Mouse (Mus musculus): ENCODE data around the gene Dhx16.

- TF ChIP-seq EP300 (IDR thresholded peaks at IDR 0.05; ENCODE audit: low read depth) (no peak), CTCF (IDR thresholded peaks at IDR 0.05; ENCODE audit: low read depth) (no peak)
These were observed 26.0 kb downstream of the Dhx16 start for GRCm38 (mm10) chr17:35905587-35905986.
